Mouse (Mus musculus) MEL-GATA-1-ER (cell line): Measurements from ENCODE around the gene Treml2.
A peak's percentile ranks its signal among the peaks of the same experiment; 100 is the strongest.

Experiments used
- DNase-seq: peaks from one replicate; pipeline ENCODE4 v3.0.0-alpha.2; 2012; ENCODE audit warnings: low read depth; ENCODE audit errors: extremely low read depth

Gene Treml2

DNA sequence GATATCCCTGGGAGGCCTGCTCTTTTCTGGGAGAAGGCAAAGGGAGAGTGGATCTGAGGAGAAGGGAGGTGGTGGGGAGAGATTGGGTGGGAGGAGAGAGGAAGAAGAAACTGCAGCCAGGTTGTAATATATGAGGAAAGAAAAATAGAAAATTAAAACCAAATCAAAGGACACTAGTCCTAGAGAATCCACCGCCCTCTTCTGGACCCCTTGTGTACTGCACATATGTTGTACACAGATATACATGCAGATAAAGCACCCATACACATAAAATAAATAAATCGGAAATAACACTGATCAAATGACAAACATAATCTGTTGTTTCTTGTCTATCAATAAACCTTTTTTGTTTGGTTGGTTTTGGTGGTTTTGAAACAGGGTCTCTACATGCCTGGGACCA, 12.0 kb upstream of the Treml2 start:
- DNase-seq = no peak

- no peak for DNase-seq
These were observed 5.7 kb upstream of the Treml2 start for GRCm38 (mm10) chr17:48293500-48294194.

DNA sequence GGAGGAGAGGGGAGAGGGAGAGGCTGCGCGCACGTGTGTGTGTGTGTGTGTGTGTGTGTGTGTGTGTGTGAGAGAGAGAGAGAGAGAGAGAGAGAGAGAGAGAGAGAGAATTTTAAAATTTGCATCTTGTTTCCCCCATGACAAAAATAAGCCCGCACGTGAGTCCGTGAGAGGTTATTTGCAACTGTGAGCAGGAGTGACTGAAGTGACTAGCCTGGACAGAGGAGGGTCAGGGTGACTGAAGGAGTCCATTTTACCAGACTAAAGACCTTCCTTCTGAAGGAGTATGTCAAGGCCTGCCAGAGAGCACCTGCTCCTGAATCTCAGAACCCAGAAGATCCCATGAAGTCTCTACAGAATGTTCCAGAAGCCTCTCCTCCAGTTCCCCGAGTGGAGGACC, 458 bp downstream of the Treml2 start:
- no peak for DNase-seq

GRCm38 (mm10) chr17:48300199-48300598, 901 bp downstream of the Treml2 start:
- DNase-seq = peak; percentile 80

DNA sequence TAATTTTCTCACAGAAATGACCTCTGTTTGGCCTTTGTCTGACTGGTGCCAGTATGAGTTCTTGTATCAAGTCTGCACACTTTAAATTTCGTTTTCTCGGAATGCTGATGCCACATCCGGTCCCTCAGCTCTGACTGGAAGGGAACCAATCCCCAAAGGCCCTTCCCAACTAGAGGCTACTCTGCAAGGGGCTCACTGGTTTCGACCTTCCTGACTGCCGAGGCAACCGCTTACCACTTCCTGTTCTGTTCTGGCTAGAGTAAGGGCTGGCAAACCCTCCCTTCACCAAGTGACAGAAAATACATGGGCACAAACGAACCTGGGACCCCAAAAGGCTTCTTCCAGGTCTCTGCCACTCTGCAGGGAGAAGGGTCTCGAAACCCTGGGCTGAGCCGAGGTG, 1.6 kb downstream of the Treml2 start:
- peak; percentile 76 for DNase-seq

DNA sequence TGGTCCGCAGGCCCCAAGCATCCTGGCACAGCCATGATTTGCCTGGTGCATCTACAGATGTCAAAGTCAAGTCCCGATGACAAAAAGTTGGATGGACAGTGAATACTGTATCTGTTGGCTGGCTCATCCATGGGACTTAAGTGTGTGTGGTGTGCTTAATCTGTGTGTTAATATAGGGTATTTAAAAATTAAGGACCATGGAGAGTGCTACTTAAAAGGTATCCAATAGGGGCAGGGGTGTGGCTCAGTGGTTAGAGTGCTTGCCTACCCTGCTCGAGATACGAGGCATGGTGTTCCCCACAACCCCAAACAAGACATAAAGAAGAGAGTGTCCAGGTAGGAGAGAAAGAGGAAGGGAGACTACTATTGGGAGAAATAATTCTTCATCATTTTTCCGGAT, 2.5 kb downstream of the Treml2 start:
- DNase-seq = no peak

DNA sequence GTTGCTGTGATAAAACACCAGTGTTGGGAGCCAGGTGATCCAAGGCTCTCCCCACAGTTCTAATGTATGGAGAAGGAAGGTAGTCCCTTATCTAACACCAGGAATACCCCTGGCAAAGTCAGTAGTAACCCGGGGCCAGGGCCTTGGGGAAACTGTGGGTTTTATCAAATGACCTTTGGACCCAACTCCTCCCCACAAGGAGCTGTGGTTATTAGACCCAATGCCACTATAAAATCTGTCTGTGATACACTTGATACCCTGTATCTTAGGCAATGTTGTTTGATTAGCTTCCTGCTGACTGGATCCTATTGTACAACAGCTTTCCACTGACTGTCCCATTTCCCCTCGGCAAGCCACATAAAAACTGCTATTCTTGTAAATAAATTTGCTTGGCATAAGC, 12.8 kb downstream of the Treml2 start:
- DNase-seq = no peak

DNA sequence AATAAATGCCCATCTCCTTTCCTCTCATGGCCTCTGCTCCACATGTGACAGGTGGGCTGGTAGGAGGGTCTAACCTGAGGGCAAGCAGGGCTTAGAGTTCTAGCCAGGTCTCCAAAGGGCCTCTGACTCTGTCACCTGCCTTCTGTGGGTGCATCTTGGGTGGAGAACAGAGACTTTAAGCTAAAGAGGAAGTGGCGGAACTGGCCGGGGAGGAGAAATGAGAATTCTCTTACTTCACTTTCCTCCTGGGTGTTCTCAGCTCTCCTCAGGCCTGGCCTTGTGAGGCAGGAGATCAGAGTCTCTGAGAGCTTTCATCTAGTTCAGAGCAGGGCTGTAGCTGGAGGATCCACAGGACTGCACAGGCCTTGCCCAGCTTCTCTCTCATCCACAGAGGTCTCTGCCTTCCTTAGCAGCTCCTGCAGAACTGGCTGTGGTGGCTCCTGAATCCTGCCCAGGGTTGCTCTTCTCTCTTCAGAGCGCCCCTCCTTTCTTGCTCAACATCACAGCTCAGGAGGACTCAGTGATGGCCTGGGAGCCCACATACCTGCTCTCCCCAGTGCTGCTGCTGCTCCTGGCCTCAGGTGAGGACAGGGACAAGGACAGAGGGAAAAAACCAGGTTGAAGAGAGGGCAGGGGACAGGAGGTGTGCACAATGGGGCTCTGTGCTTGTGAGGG, 16.7 kb downstream of the Treml2 start, which contains the start of gene B430306N03Rik:
Gene B430306N03Rik (plus strand): TSS at position 237 of the 675 bp plus-strand sequence.
- DNase-seq = peak; percentile 38

- DNase-seq = no peak
These were observed 19.4 kb downstream of the Treml2 start for GRCm38 (mm10) chr17:48318686-48319085.

DNA sequence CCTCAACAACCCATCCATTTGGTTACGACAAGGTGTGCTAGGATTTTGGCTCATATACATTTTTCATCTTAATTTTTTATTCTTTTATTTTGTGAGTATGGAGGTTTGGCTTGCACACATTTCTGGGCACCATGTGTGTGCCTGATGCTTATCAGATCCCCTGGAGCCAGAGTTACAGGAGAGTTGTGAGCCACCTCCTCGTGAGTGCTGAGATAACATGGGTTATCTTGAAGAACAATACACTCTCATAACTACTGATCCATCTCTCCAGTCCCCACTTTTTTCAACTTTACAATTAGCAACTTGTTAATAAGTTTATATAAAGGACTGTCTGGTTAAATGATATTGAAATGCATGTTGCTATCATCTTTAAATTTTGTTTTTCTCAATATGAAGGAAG, 22.0 kb downstream of the Treml2 start:
- no peak for DNase-seq

GRCm38 (mm10) chr17:48323236-48323635, 23.9 kb downstream of the Treml2 start:
- DNase-seq = no peak

DNA sequence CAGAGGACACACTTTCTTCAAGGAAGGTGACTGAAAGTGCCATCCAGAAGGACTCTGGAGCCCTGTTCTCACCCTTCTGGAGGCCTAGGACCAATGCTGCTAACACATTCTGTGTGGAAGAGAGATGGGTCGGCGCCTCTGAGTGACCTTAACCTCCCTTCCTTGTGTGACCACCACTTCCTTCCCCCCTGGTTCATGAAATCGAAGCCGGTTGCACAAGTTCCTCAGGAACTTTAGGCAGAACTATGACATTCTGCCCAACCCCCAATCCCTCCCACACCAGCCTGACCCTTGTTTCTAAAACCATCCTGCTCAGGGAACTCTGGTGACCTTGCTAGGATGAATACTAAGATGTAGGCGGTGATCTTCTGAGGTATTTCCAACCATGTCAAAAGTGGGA, 25.0 kb downstream of the Treml2 start:
- DNase-seq = no peak

DNA sequence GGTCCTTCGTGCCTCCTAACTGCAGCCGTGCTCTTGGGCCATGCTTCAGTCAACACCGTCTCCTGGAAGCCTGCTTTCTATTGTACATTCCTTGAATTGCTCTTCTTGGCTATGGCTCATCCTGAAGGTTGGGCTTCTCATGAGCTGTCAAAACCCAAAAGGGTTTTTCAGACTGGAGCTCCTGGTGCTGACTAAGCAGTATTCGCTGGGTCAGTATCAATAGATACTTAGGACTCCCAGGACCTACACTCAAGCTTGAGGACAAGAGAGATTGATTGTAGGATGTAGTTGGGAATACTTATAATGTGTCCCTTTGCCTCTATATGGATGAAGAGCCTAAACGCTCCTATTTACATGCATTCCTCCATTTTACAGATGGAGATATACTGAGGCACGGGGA, 25.8 kb downstream of the Treml2 start:
- no peak for DNase-seq

DNA sequence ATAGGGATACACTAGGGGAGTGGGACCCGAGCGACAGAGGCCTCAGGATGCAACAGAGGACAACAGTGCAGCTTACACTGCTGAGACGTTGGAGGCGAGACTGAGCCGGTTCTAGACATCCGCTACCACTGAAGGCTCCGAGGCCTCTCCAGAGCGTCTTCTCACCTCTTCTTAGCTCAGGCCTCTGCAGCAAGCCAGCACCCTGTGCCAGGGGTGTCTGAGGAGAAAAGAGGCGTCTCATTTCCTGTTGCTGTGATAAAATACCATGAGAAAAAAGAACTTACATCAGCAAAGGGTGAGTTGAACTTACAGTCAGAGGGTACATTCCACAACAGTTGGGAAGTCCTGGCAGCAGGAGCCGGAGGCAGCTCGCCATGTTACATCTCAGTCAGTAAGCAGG, 26.3 kb downstream of the Treml2 start:
- no peak for DNase-seq

DNA sequence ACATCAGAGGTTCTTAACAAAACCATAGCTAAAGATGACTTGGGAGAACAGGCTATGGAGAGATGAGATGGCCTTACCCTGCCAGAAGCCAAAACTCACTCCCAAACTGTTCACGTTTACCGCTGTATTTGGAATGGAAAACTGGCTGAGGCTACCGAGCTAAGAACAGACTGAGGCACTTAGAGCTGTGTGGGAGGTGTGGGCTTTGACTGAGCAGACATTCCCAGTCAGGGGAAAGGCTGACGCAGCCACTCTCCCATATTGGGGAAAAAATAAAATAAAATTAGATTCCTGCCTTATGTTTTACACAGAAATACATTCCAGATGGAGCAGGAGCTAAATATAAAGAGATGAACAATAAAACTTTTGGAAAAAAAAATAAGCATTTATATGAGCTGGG, 27.4 kb downstream of the Treml2 start:
- no peak for DNase-seq

- no peak for DNase-seq
These were observed 33.2 kb downstream of the Treml2 start for GRCm38 (mm10) chr17:48332524-48332923.

DNA sequence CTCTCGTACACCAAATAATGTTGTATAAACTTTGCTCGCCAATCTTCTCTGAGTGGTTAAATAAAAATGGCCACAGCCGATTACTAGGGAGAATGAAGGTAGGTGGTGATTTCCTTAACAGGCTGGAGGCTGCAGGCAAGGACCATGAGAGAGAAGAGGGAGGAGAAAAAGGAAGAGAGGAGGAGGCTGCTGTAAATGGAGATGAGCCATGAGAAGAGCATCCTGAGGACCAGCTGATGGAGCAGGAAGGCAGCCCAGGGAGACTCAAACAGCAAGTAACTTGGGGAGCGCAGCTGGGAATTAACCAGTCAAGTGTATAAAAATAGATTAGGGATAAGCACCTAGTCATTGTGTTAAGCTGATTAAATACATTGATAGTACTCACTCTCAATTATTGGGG, 34.9 kb downstream of the Treml2 start:
- DNase-seq = no peak

DNA sequence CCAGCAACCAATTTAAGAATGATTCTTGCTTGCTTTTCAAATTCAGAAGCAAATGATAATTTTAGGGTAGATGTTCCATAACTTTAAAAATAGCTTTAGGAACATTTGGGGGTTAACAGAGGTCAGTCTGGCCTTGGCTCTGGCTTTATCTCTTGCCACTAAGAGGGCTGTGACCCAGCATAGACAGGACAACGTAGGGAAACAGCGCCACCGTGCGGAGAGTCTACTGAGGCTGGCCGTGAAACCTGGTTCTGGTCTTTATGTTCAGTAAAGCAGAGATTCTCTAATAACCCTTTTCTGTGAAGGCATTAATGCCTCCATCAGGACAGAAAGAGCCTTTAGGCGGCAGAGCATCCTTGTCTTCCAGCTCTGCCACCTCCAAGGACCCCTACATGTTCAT, 37.6 kb downstream of the Treml2 start:
- DNase-seq = peak; percentile 55

DNA sequence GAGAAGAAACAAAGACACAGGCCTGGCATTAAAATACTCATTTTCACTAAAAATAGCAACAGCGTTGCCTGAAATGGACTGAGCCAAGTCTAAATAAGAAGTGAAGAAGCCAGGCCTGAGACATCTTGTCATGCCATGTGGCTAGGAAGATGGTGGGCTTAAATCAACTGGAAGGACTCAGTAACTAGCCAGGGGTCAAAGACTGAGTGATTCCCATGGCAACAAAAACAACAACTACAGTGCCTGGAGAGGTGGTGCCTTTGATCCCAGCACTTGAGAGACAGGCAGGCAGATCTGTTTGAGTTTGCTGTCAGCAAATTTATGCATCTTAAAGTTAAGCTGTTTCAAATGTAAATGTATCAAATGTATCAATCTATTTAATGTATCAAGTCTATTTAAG, 41.0 kb downstream of the Treml2 start:
- no peak for DNase-seq

GRCm38 (mm10) chr17:48341947-48342346, 42.6 kb downstream of the Treml2 start:
- DNase-seq = peak; percentile 88

DNA sequence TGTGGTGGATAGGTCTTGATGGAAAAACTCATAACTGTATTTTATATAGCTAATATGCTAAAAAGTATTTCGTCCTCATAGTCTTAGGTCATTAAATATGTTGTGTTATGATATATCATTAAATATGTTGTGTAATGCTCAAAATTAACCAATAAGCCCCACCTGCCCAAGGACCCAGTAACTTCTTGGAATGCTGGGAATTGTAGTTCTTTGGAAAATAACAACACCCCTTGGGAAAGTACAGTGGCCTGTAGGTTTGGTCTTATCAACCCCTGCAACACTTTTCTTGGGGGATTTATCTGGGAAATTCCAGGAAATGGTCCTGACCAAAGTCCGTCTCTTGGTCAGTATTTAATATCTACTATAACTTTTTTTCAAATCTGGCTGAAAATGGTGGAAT, 43.8 kb downstream of the Treml2 start:
- no peak for DNase-seq

DNA sequence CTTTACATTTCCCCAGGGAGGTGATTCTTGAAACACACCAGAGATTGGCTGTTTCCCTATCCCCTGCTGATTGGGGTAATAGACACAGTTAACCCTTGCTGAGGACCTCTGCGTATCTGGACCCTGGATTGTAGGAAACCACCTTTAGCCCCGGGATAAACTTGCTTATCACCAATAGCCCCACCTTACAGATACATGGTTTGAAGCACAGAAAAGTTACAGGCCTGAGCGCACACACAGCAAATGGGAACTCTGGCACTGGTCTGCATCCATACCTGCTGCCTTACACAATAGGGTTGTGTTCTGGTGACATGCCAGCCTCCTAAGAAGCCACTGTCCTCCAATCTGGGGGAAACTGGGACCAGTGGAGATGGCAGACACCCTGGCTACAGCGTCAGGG, 46.5 kb downstream of the Treml2 start:
- no peak for DNase-seq

- DNase-seq = no peak
These were observed 46.9 kb downstream of the Treml2 start, which contains the start of gene Trem2 for GRCm38 (mm10) chr17:48346231-48346630. TSS of gene Trem2 (plus strand) at chr17:48346401.
